Mouse (Mus musculus) CD8-positive naive resting alpha-beta T cell, adult 2 months (primary cell): ENCODE results near the gene Naip1.
"Not testable (repeated sequence)": the region's sequence is repeated elsewhere in the genome, so short reads cannot be mapped to it uniquely, and the experiment has no call there.

Experiments used
- DNase-seq, 2 experiments: peaks; one replicate each; pipeline ENCODE4 v3.0.0; 2022; ENCODE audit warnings: low read depth in 2 of 2, low spot score in 2 of 2

Naip1 gene

GRCm38 (mm10) chr13:100402930-100403637 lies 49.6 kb downstream of the Naip1 start:
- DNase-seq: not testable (repeated sequence)

GRCm38 (mm10) chr13:100391021-100391420 lies 61.6 kb downstream of the Naip1 start:
- not testable (repeated sequence) for DNase-seq

GRCm38 (mm10) chr13:100370536-100370935 lies 82.1 kb downstream of the Naip1 start:
- DNase-seq: no peak
